Mouse (Mus musculus) testis, postnatal 10 days (tissue): ENCODE measurements at regions not wholly inside any gene's neighbourhood (a gene's known extent, or its start where the extent isn't known, plus 50 kb on each side); places are given as distances from the start of the nearest gene placed in this dataset.

Experiments
- DNase-seq: peaks from one replicate; pipeline ENCODE4 v3.0.0; 2021; ENCODE audit warnings: low spot score

DNA sequence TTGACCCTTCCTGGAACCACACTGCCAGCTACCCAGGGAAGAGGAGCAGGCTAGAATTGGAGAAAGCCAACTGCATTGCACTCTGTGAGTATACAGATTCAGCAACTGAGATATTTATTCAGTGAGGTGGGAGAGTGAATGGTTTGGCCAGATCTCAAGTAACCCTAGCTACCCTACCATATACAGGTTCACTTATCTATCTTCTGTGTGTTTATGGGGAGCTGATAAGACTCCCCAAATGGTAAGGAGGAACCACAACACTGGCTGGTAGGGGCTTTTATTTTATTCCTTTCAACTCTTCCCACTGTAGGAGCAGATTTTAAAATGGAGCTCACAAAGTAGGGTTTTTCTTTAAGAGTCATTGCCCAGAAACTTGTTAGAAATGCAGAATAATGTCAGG lies 62.9 kb downstream of the Arrdc3 start:
- no peak for DNase-seq

DNA sequence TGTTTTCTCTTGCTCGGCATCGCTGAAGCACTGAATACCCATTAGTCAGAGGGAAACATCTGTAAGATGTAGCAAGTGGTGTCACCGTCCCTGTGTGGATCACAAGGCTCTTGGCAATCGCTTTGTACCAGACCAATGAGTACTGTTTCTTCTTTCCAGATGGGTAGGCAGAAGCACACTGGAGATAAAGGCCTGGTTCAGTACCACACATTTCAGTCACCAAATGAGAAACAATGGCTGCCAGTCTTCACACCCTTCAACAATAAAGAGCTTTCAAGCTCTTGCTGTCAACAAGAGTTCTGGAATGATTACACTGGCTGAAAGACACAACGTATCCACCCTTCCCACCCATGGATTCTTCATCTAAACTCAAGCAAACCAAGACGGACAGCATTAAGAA lies 64.5 kb downstream of the Arrdc3 start:
- DNase-seq, result no peak

DNA sequence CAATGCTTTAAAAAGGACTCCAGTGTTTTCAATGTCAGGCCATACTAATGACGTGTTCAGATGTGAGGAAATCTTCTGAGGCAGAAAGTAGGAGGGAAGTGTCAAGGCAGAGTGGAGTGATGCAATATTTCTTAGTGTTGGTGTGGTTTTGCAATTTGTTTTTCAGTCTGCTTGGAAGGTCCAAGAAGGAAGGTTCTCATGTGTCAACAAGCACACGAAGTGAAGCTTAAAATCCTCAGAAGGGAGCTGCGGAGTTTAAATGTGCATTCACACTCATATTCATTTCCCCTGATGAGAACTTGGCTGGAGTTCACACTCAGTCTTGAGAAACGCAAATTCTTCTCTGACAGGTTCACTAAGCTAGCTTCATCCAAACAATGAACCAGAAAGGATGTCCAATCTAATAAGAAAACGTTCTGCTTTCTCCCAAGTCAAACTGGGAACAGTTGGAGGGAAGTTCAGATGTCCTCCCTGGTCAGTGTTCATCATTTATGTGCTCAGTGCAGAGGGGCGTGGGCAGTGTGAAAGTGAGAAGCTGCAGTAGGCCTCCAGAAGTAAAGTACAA lies 66.0 kb downstream of the Arrdc3 start:
- DNase-seq, result no peak

DNA sequence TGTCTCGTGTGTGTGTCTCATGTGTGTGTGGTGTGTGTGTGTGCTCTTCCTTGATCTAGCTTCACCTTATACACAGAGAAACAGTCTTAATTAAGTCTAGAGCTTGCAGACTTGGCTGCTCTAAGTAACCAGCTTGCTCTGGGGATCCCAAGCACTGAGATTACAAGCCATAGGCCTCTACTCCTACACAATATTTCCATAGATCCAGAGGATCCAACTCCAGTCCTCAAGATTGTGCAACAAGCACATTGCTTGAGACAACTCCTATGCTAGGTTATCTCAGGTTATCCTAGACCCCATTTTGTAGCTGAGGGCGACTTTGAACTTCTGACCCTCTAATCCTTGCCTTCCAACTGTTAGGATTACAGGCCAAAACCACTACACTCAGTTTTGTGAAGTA lies 67.1 kb downstream of the Arrdc3 start:
- no peak for DNase-seq

DNA sequence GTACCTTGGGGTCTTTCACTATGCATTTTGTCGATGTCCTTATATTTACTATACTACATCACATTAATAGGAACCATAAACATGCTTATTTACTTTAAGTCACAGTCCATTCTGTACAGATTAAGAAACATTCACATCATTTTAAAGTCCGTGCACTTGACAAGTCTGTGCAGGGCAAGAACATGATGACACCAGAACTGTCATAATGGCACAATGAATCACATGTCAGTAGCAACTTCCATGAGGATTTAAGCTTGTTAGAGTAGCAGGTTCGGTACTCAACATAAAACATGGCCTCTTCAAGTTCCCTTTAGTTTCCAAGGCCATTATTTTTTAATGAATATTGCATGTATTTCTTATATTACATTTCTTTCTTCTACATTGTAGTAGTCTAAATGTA lies 67.6 kb downstream of the Arrdc3 start:
- no peak for DNase-seq

DNA sequence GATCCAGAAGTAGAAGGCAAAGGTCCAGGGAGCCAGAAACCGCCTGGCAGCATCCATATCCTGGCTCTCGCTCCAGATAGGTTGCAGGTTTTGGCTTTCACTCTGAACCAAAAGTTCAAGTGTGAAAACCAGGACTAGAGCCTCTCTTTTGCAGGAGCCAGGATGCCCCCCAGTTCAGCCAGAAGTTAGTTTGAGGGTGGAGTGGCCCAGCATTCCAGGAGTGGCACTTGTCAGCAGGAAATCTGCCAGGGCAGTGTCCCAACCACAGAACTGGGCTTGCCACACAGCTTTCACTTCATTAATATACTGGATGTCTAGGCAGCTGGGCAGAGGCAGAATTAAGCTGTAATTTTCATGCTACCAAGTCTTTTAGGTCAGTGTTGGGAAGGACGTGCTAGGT lies 68.1 kb downstream of the Arrdc3 start:
- no peak for DNase-seq

DNA sequence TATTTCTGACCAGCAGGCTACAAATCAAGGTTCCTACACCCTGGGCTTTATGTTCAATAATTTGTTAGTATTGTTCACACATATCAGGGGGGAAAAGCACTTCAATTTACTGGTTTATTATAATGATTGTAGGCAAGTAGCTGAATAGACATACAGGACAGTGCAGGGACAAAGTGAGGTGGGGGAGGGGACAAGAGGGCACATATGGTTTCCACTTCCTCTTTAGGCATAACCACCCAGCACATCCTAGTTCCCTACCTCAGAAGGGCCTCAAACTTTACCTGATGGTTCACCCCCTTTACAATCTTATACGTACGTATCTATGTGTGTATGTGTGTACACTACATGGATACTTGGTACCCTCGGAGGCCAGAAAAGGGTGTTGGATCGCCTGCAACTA lies 69.7 kb downstream of the Arrdc3 start:
- no peak for DNase-seq

DNA sequence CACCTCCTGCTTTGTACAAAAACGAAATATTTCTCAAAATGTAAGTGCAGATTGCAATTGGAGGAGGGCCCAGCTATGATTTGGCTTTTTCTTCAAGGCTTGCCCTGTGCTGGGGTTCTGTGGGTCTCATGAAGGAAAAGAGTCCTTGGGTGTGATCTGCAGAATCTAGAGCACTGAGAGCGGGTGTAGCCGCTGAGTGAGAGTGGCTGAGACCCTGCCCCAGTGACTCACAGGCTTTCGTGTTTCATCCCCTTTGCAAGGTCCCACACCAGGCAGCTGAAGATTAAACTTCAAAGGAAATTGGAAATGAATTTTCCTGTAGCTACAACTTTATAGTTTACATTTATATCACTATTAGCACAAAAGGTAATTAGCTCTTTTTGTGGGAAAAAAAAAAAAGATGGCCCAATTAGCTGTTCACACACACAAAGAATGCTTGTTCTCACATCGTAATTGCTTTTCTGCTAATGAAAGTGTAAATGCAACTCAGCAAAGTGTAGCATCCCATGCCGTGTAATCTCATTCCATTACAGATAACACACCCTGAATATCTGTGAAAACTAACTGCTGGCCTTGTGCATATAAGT lies 71.0 kb downstream of the Arrdc3 start:
- DNase-seq, result no peak

DNA sequence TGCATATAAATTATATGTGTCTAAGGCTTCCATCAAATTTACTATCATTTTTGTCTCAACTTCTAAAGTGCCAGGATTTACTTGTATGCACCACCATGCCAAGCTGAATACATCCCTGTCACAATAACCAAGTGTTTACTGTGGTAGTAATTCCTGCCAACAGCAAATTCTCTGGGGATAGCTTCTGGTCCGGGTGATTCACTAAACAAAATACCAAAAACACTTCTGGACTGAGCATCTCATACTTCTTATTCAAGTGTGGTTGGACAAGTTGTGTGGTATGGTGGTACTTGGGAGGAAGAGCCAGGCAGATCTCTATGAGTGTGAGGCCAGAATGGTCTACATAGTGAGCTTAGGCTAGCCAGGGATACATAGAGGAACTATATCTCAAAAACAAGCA lies 73.8 kb downstream of the Arrdc3 start:
- DNase-seq, result no peak

DNA sequence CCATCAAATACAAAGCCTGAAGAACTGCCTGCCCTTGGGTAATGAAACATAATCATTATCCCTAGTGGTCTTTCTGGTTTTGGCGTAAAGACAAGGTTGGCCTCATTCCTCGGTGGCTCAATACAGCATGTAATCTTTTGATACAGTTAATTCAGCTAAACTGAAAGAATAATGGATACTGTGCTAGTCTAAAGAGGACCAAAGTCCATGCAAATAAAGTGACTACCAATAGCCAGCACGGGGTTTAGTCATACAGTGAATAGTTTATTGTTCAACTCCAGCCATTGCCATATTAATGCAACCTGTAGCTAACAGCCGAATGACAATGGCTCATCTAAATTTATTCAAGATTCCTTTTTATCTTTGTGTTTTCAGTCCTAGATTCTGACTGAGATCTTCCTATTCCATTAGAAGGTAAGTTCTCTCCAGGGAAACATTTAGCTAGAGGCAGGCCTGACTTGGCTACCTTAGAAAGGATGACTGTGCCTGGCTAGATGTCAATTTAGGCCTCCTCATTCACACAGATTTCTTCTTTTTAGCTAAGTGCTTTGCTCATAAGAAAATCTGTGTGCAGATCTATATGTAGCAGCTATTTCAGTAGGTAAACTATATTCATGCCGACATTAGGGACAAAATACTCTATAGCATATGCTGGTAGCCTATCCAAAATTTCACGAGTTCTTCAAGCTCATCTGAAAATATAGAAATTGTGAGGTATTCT lies 74.4 kb downstream of the Arrdc3 start:
- DNase-seq, result no peak

DNA sequence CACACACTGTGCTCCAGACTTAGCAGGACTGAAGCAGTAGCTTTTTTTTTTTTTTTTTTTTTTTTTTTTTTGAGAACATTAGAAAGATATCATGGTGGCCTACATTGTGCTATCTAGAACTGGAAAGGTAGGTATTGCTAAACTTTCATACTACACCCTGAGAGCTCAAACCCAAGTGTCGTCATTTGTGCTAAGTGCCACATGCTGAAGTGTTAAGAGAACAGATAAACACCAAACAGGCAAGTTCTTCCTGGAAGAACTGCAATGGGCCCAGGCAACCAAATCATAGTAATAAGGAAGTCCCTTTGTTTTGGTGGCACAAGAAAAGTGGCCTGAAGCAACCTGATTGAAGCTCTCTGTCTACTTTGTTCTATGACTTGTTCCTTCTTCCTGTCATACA lies 76.6 kb downstream of the Arrdc3 start:
- DNase-seq, result no peak

DNA sequence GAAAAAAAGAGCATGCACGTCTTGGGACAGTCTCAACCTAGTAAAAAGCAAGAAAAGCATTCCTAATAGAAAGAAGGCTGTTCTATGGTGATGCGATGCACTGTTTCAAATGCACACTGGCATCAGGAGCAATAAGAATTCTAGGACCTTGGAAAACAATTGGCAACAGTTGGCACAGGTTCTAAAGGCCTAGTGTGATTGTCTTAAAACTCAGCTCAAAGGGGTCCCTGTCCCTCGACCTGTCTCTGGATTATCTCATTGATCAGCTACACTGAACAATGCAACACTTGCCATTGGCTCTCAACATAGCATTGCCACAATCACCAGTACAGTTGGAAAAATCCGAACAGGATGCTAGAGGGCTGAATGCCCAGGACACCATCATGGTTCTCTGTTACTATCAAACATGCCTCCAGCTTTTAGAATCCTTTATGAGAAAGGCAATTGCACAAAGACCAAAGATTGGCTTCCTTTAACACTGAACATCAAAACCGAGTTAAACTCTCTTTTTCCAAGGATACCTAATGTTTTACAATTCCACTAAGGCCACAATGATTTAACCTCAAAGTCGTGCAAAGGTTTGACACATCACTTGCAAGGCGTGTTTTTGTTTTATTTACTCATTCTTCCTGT lies 78.9 kb downstream of the Arrdc3 start:
- DNase-seq, result no peak

DNA sequence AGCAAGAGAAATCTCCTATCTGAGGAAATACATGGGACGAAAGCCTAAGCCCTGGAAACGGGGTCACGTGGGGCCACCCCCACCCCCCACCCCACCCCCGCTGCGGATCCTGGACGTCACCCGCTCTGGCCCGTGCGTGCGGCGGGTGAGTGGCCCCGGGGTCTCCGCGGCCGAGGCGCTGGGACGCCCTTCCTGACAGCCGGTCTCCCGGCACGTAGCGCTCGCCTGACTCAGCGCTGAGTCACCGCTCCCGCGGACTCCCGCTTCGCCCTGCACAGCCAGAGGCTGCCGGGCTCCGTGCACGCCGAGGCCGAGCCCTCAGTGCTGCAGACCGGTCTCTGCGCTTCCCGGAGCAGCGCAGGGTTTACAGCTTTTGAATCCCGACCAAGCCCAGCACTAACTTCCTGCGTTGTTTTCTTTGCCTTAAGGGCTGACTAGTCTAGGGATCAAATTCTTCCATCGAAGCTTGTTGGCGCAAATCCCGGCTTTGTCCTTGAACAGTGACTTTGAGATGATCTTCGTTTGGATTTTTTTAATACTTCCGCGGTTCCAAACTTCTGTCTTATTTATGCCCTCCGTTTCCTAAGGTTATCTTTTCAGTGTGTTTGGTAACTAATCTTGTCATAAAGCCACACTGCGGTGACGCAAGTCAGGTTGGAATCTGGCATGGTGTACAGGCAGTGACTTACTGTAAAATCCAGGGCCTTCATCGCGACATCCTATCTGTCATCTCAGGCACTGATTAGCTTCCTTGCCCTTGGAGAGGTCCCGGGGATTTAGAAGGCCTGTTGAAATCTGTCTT lies 79.8 kb downstream of the Arrdc3 start:
- peak; percentile 76 for DNase-seq

DNA sequence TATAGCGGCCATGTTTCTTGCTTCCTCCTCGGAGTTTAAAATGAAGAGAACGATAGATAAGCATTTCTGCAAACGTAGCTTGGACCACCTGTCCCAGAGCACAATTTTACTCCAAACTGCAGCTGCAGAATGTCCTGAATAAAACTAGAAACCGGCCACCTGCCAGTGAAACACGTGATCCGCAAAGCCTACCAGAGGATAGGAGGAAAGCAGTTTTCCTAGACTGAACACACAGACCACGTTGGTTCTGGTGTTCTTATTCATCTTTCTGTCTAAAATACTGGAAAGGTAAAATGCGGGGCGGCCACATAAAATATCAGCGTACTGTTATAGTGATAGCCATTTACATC lies 80.4 kb downstream of the Arrdc3 start:
- DNase-seq, result peak; percentile 48

DNA sequence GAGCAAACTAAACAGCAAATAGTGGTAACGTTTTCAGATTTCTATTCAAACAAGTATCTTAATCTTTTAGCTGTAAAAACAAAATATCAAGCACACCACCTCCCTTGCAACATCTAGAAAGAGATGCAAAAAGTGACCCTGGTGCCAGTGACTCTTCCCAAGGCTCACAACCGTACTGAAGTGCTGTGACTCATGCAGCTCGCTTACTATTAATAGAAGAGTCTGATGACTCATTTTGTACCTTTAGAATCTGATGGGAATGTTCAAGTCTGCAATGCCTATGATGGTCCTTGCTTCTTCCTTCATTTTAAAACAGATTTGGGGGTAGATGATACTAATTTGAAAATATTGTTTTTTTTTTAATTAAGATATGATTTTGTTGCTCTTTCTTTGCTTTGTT lies 88.5 kb downstream of the Arrdc3 start:
- DNase-seq, result no peak

DNA sequence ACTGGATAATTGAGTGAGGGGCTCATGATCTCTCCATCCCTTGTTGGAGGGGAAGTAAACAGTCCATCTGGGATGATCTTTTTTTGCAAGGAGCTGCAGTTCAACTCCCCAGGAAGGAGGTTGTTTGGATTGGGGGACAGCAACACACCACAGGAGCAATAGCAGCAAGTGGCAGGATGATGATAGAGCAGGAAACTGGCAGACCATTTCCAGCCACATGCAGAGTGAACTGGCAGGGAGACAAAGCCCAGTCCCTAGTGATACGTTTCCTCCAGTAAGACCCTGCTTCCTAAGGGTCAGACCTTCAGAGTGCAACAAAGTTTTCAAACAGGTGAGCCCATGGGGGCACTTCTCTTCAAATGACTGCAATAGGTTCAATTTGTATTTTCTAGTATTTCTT lies 91.2 kb downstream of the Arrdc3 start:
- no peak for DNase-seq

DNA sequence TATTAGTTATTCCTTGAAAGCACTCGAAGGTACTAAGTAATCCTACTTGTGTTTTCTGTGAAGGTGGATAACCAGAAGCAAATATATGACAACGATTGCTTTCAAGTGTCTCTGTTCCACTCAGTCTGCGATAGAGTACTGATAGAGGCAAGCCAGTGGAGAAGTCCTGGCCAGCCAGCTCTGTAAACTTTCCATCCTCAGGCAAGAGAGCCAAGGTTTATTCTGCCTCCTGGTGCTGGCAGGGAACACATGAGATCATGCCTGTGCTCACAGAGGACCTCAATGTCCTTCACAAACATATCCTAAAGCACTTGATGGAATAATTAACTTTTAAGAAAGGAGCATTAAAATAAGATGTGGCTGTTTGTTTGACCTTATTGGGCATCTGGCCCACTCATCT lies 94.1 kb downstream of the Arrdc3 start:
- DNase-seq, result no peak

DNA sequence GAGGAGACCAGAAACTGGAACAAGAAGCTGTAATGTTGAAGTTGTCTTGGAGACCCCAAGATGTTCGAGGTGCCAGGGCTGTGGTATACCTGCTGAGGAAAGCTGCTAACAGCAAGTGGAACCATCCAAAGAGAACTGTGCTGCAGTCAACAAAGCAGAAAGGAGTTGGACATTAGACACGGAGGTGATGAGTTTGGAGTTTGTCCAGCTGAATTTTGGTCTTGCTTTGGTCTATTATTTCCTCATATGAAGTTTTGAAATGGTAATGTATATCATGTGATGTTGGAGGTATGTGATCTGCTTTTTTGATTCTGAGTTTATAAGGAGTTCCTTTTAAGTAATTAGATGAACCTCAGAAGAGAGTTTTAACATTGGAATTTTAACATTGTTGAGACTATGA lies 98.0 kb downstream of the Arrdc3 start:
- no peak for DNase-seq

DNA sequence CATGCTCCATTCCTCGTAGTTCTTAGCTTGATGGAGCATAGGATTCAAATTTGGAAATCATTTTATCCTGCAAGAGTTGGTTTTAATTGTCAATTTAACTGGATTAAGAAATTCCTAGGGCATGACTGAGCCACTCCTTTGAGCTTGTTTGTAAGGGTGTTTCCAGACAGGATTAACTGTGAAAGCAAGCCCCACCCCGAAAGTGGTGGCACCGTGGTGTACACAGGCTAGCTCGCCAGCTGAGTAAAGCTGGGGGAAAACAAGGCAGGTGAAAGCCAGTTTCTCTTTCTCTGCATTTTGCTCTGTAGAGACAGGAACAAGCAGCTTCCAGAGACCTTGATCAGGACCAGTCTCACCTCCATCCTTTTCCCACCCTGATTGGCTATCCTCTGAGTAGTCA lies 103.5 kb downstream of the Arrdc3 start:
- no peak for DNase-seq

DNA sequence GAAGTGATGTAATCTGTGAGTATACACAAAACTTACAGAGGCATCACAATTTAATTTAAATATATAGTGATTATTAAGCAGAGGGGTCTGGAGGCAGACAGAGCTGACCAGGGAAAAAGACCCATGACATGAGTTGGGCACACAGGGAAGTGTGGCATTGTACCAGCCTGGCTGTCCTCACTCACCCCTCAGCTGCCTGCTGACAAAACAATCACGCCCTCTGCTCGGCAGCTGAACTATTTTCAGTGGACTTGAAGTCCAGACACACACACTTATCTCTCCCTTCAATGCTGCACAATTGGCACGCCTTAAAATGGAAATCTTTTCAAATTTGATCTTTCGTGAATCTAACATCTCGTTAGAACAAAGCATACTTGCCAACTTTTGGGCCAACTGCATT lies 106.6 kb downstream of the Arrdc3 start:
- DNase-seq, result no peak

DNA sequence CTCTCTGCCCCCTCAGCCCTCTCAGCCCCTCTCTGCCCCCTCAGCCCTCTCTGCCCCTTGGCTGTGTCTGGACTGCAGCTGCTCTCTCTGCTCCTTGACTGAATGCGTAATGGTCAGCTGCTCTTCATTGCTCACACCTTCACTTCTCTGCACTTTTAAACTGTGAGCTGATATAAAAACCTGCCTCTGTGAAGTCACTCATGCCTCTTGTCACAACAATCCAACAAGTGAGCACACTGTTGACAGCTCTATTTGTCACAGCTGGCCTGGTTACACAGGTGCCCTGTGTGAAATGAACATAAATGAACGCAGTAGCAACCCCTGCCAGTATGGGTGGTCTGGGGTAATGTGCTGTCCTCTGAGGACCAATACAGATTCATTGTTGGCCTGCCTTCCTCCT lies 109.2 kb downstream of the Arrdc3 start:
- no peak for DNase-seq

DNA sequence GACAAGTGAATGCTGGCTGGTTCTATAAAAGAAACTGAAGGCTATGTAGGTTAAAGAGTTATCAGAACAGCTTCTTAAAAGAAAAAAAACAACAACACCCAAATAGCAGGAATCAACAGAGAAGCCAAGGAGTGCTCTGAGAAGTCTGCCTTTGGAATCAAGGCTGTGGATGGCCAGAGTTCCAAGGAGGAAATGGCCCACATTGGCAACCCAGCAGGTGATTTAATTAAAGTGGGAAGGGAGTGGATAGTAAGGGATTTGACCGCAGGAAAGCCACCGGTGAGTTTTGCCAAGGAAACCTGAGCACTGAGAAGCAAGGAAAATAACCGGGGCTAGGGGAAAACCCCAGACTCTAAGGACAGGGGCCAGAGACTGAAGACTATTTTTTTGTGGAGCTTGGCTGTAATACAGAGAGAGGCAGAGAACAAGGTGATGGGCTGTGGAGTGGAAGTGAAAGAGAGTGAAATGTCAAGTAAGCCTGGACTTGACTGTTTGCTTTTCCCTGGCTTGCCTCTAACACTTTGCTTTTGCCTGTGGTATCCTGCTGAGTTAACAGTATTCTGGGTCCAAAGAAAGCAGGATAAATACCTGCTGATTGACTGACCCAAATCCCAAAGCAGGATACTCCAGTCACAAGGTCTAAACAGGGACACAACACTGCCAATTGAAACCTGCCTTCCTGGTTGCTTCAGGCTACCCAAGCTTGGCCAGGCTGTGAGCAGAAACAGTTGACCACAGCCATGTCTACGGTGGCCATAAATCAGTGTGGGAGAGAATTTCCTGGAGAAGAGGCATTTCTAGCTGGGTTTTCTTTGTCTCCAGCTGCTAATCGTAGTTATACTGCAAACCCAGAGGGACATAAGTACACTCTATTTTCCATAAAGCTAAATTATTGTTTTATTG lies 125.9 kb downstream of the Arrdc3 start:
- no peak for DNase-seq
